Mouse (Mus musculus) C2C12 (cell line): Measurements from ENCODE around the gene Hps4. TPM values are rescaled to one million over a fixed set of nuclear protein-coding genes. Genes with fewer than 3 reads are reported as not detected.
"Not testable (repeated sequence)": the region's sequence is repeated elsewhere in the genome, so short reads cannot be mapped to it uniquely, and the experiment has no call there.

Experiments
- H3K27me3 ChIP-seq: one replicate; pipeline ENCODE4 v1.6.1; 2011; ENCODE audit not compliant: control insufficient read depth, insufficient read depth, insufficient read length
- H3K36me3 ChIP-seq: one replicate; pipeline ENCODE4 v1.6.1; 2011; ENCODE audit not compliant: control insufficient read depth, insufficient read depth
- H3K4me3 ChIP-seq: one replicate; pipeline ENCODE4 v1.5.1; 2011; ENCODE audit warnings: mild to moderate bottlenecking, control low read depth; ENCODE audit not compliant: poor library complexity, insufficient read depth, severe bottlenecking
- H3K79me2 ChIP-seq: one replicate; pipeline ENCODE4 v1.6.1; 2011; ENCODE audit not compliant: control insufficient read depth, insufficient read depth
- H3K79me3 ChIP-seq: one replicate; pipeline ENCODE4 v1.6.1; 2011; ENCODE audit warnings: low read depth, control low read depth
- H3ac ChIP-seq: one replicate; pipeline ENCODE3; 2011; ENCODE audit warnings: low read depth; ENCODE audit not compliant: control insufficient read depth, insufficient read length
- CEBPB ChIP-seq: IDR thresholded peaks from one replicate; pipeline ENCODE4 v1.6.1; 2011; ENCODE audit warnings: low read depth, mild to moderate bottlenecking, control low read depth, moderate library complexity
- CTCF ChIP-seq: IDR thresholded peaks from one replicate; pipeline ENCODE4 v1.5.1; 2011; ENCODE audit not compliant: control insufficient read depth, insufficient read depth, insufficient read length
- FOSL1 ChIP-seq: IDR thresholded peaks from one replicate; pipeline ENCODE4 v1.8.0; 2011; ENCODE audit warnings: mild to moderate bottlenecking, low read length; ENCODE audit not compliant: poor library complexity, insufficient read depth, severe bottlenecking
- MAX ChIP-seq: IDR thresholded peaks from one replicate; pipeline ENCODE4 v1.6.1; 2011; ENCODE audit warnings: mild to moderate bottlenecking, control low read depth
- MYOD1 ChIP-seq: IDR thresholded peaks from one replicate; pipeline ENCODE4 v1.6.1; 2011; ENCODE audit warnings: low read depth; ENCODE audit not compliant: control insufficient read depth, insufficient read length
- MYOG ChIP-seq: IDR thresholded peaks from one replicate; pipeline ENCODE4 v1.6.1; 2011; ENCODE audit not compliant: control insufficient read depth, insufficient read length; ENCODE audit errors: extremely low read depth
- USF1 ChIP-seq: IDR thresholded peaks from one replicate; pipeline ENCODE4 v1.6.1; 2011; ENCODE audit warnings: low read depth, mild to moderate bottlenecking, control low read depth, moderate library complexity
- polyA plus RNA-seq: library from polyadenylated mRNA; unstranded; fragments of >200 nt; fragmentation: generic; extraction: Trizol; gene quantifications from one replicate; pipeline ENCODE4 v1.2.1, GENCODE M21; 2012; ENCODE audit warnings: missing spikeins

Gene Hps4
- polyA plus RNA-seq, 1 experiment = 16.1 TPM

GRCm38 (mm10) chr5:112301694-112302093 is 41.2 kb upstream of the Hps4 start:
- no peak overlapping the region for H3K4me3 ChIP-seq
- no peak for TF ChIP-seq MYOG
- no peak for TF ChIP-seq USF1
- TF ChIP-seq MAX = no peak
- no peak for TF ChIP-seq CEBPB
- no peak for TF ChIP-seq FOSL1
- no peak for TF ChIP-seq MYOD1
- TF ChIP-seq CTCF = no peak
- H3K79me2 ChIP-seq = peaks cover 99% of the 10 kb centered on the region
- H3ac ChIP-seq = no peak overlapping the region
- no peaks in the 10 kb centered on the region for H3K27me3 ChIP-seq
- H3K36me3 ChIP-seq = peaks cover 71% of the 10 kb centered on the region
- H3K79me3 ChIP-seq = peaks cover 74% of the 10 kb centered on the region

GRCm38 (mm10) chr5:112302310-112302709 is 40.6 kb upstream of the Hps4 start:
- Histone ChIP-seq H3K4me3 (no peak overlapping the region), H3K79me2 (peaks cover 93% of the 10 kb centered on the region), H3K79me3 (peaks cover 71% of the 10 kb centered on the region), H3K36me3 (peaks cover 73% of the 10 kb centered on the region), H3K27me3 (no peaks in the 10 kb centered on the region), H3ac (no peak overlapping the region)
- TF ChIP-seq CTCF (no peak), MYOG (no peak), USF1 (no peak), CEBPB (no peak), FOSL1 (no peak), MAX (no peak), MYOD1 (no peak)

- Histone ChIP-seq H3K79me3 (peaks cover 37% of the 10 kb centered on the region), H3K4me3 (no peak overlapping the region), H3K79me2 (peaks cover 64% of the 10 kb centered on the region), H3K36me3 (peaks cover 84% of the 10 kb centered on the region), H3ac (no peak overlapping the region), H3K27me3 (no peaks in the 10 kb centered on the region)
- TF ChIP-seq MYOG = no peak
- TF ChIP-seq MAX = no peak
- no peak for TF ChIP-seq MYOD1
- TF ChIP-seq CEBPB = no peak
- no peak for TF ChIP-seq CTCF
- TF ChIP-seq USF1 = no peak
- no peak for TF ChIP-seq FOSL1
These were observed 37.0 kb upstream of the Hps4 start for GRCm38 (mm10) chr5:112305842-112306241.

- TF ChIP-seq FOSL1 (no peak), MAX (no peak), MYOG (no peak), USF1 (no peak), CTCF (no peak)
- no peak overlapping the region for H3K4me3 ChIP-seq
- peaks cover 7% of the 10 kb centered on the region for H3K79me2 ChIP-seq
- no peaks in the 10 kb centered on the region for H3K27me3 ChIP-seq
- H3K36me3 ChIP-seq = peaks cover 72% of the 10 kb centered on the region
- H3K79me3 ChIP-seq = peaks cover 1% of the 10 kb centered on the region
- H3ac ChIP-seq = no peak overlapping the region
These were observed 29.5 kb upstream of the Hps4 start for GRCm38 (mm10) chr5:112313222-112313885.

- no peaks in the 10 kb centered on the region for H3K79me3 ChIP-seq
- no peak overlapping the region for H3K4me3 ChIP-seq
- peaks cover 41% of the 10 kb centered on the region for H3K36me3 ChIP-seq
- H3K27me3 ChIP-seq = no peaks in the 10 kb centered on the region
- no peak overlapping the region for H3ac ChIP-seq
- no peaks in the 10 kb centered on the region for H3K79me2 ChIP-seq
- TF ChIP-seq CTCF (no peak), MYOD1 (no peak), FOSL1 (no peak), USF1 (no peak), MAX (no peak), CEBPB (no peak), MYOG (no peak)
These were observed 26.4 kb upstream of the Hps4 start for GRCm38 (mm10) chr5:112316468-112316867.

- Histone ChIP-seq H3K27me3 (no peaks in the 10 kb centered on the region), H3K4me3 (no peak overlapping the region), H3K79me3 (no peaks in the 10 kb centered on the region), H3K36me3 (peaks cover 34% of the 10 kb centered on the region), H3ac (no peak overlapping the region), H3K79me2 (no peaks in the 10 kb centered on the region)
- TF ChIP-seq CEBPB (no peak), FOSL1 (no peak), USF1 (no peak), CTCF (no peak), MAX (no peak), MYOD1 (no peak), MYOG (no peak)
These were observed 25.6 kb upstream of the Hps4 start for GRCm38 (mm10) chr5:112317328-112317727.

GRCm38 (mm10) chr5:112319343-112319742 is 23.5 kb upstream of the Hps4 start:
- H3K36me3 ChIP-seq = peaks cover 15% of the 10 kb centered on the region
- H3ac ChIP-seq, H3K79me3 ChIP-seq, H3K79me2 ChIP-seq, H3K4me3 ChIP-seq, H3K27me3 ChIP-seq: not testable (repeated sequence)
